Mouse (Mus musculus) lung, postnatal 0 days (tissue): ENCODE measurements around the gene Strn3. TPM values are rescaled to one million over a fixed set of nuclear protein-coding genes. Genes with fewer than 3 reads are reported as not detected.
"Not testable (repeated sequence)": the region's sequence is repeated elsewhere in the genome, so short reads cannot be mapped to it uniquely, and the experiment has no call there.

Experiments used
- ATAC-seq: fragments of 200-750 bp; cut with Nextera tagmentation; 2 replicates; pipeline ENCODE4 v1.8.0; 2017; ENCODE audit warnings: moderate library complexity
- DNase-seq: peaks from one replicate; pipeline ENCODE4 v3.0.0-alpha.2; 2016; ENCODE audit warnings: low spot score
- H3K27ac ChIP-seq: fragments of 300-500 bp; sonication (generic); 2 replicates; pipeline ENCODE4 v1.5.1; 2014; ENCODE audit warnings: antibody characterized with exemption, mild to moderate bottlenecking, low read length, mixed read lengths
- H3K27me3 ChIP-seq: fragments of 300-500 bp; sonication (generic); replicated peaks from 2 replicates; pipeline ENCODE4 v1.6.1; 2014; ENCODE audit warnings: low read length, mixed read lengths; ENCODE audit not compliant: insufficient read depth
- H3K36me3 ChIP-seq: fragments of 300-500 bp; sonication (generic); 2 replicates; pipeline ENCODE4 v1.6.1; 2014; ENCODE audit warnings: low read length, mixed read lengths; ENCODE audit not compliant: insufficient read depth
- H3K4me1 ChIP-seq: fragments of 300-500 bp; sonication (generic); 2 replicates; pipeline ENCODE4 v1.6.1; 2014; ENCODE audit warnings: antibody characterized with exemption, low read depth, low read length, mixed read lengths; ENCODE audit not compliant: insufficient read depth
- H3K4me2 ChIP-seq: fragments of 300-500 bp; sonication (generic); replicated peaks from 2 replicates; pipeline ENCODE4 v1.6.1; 2014; ENCODE audit warnings: low read depth, mild to moderate bottlenecking, low read length, moderate library complexity, mixed read lengths
- H3K4me3 ChIP-seq: fragments of 300-500 bp; sonication (generic); 2 replicates; pipeline ENCODE4 v1.5.1; 2014; ENCODE audit warnings: low read depth, low read length
- H3K9ac ChIP-seq: fragments of 300-500 bp; sonication (generic); replicated peaks from 2 replicates; pipeline ENCODE4 v1.6.1; 2014; ENCODE audit warnings: low read depth, mild to moderate bottlenecking
- H3K9me3 ChIP-seq: fragments of 300-500 bp; sonication (generic); 2 replicates; pipeline ENCODE4 v1.6.1; 2016; ENCODE audit warnings: low read length, mixed read lengths
- CTCF ChIP-seq: IDR thresholded peaks from 2 replicates; pipeline ENCODE4 v1.5.1; 2016; ENCODE audit warnings: antibody characterized with exemption, mild to moderate bottlenecking
- EP300 ChIP-seq: IDR thresholded peaks from 2 replicates; pipeline ENCODE4 v1.6.1; 2016; ENCODE audit warnings: antibody characterized with exemption, mild to moderate bottlenecking, control low read depth
- WGBS: fragments of 180-500 bp; shearing (Covaris S2); extraction: QIAGEN DNeasy Blood & Tissue Kit; methylation state at CpG from one replicate; pipeline ENCODE4 v1.1.7; 2014; 5-methylcytosine and 5-hydroxymethylcytosine counted together
- polyA plus RNA-seq: library from polyadenylated mRNA; unstranded; fragments of >200 nt; fragmentation: Nextera tagmentation; extraction: Ambion mirVana; gene quantifications from 2 replicates; pipeline ENCODE4 v1.2.1, GENCODE M21; 2015

The Strn3 gene
- polyA plus RNA-seq, 1 experiment from 2014 or later: 34.2 TPM

DNA sequence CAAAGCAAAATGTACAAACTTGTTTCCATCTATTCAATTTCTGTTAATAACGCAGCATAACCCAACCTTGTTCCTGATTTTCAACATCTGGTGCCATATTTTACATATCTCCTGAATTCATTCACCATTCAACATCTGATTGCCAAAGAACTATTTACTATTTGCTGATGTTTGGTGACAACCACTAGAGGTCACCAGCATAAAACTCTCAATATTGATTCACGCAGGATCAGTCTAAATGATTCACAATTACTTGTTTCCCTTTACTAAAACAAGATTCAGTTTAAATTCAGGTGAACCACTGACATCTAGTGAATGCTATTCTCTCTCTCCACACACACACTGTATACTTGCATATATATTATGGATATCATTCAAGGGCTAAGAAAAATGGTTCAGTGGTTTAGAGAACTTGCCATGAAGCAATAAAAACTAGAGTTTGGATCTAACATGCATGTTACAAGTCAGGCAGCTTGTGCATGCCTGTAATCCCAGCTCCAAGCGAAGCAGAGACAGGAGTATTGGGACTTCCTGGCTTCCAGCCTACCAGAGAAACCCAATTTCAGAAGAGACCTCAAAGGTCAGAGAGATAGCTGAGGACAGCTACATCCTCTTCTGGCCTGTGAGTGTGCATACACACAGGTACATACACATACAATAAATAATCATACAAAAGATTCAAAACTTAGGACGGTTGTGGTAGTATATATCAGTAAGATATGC is 24.8 kb downstream of the Strn3 start:
- WGBS: 61% methylated on average over 4 of the region's 4 CpGs
- H3K9ac ChIP-seq: no peak overlapping the region
- peaks cover 2% of the 10 kb centered on the region for H3K4me1 ChIP-seq
- H3K9me3 ChIP-seq: no peaks in the 10 kb centered on the region
- TF ChIP-seq CTCF (peak; percentile 70), EP300 (no peak)
- no peak overlapping the region for H3K4me3 ChIP-seq
- H3K27ac ChIP-seq: no peak overlapping the region
- no peak overlapping the region for H3K4me2 ChIP-seq
- no peaks in the 10 kb centered on the region for H3K27me3 ChIP-seq
- H3K36me3 ChIP-seq: no peaks in the 10 kb centered on the region
- DNase-seq: peak; percentile 58
- no peak for ATAC-seq

DNA sequence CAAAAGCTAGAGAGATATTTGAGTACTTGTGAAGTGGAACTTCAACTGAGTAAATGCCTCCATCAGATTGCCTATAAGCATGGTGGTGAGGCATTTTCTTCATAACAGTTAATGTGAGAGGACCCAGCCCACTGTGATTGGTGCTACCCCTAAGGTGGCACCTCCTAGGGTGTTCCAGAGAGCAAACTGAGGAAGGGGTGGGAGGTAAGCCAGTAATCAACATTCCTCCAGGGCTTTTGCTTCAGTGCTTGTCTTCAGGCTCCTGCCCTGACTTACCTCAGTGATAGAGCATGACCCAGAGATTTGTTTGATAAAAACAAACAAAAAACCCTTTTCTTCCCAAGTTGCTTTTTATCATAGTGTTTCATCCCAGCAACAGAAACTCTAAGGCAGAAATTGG is 27.8 kb downstream of the Strn3 start:
- no peak overlapping the region for H3K4me2 ChIP-seq
- peaks cover 2% of the 10 kb centered on the region for H3K4me1 ChIP-seq
- no peak overlapping the region for H3K9ac ChIP-seq
- H3K27me3 ChIP-seq: no peaks in the 10 kb centered on the region
- no peak for TF ChIP-seq EP300
- H3K36me3 ChIP-seq: no peaks in the 10 kb centered on the region
- DNase-seq (no peak), ATAC-seq (no peak)
- no peaks in the 10 kb centered on the region for H3K9me3 ChIP-seq
- H3K27ac ChIP-seq: no peak overlapping the region
- no peak overlapping the region for H3K4me3 ChIP-seq

DNA sequence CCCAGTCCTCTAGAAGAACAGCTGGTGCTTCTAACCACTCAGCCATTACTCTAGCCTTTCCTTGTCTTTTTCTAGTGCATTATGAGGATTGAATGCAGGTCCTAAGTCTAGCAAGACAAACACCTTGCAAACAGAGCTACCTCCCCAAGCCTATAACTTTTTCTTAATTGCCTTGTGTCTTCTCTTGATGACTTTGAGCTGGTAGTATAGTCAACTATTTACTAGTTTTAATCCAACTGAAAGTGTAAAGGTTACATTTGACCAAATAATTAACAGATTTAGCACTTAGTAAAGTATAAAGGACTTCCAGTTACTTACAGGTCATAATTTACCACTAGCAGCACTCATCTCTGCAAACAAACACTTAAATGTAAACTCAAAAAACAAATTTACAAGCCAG is 28.7 kb downstream of the Strn3 start:
- Histone ChIP-seq H3K36me3 (no peaks in the 10 kb centered on the region), H3K4me2 (no peak overlapping the region), H3K9ac (no peak overlapping the region), H3K9me3 (no peaks in the 10 kb centered on the region), H3K4me3 (no peak overlapping the region), H3K27me3 (no peaks in the 10 kb centered on the region), H3K4me1 (peaks cover 2% of the 10 kb centered on the region), H3K27ac (no peak overlapping the region)
- ATAC-seq (no peak), DNase-seq (no peak)
- TF ChIP-seq CTCF (no peak), EP300 (no peak)

DNA sequence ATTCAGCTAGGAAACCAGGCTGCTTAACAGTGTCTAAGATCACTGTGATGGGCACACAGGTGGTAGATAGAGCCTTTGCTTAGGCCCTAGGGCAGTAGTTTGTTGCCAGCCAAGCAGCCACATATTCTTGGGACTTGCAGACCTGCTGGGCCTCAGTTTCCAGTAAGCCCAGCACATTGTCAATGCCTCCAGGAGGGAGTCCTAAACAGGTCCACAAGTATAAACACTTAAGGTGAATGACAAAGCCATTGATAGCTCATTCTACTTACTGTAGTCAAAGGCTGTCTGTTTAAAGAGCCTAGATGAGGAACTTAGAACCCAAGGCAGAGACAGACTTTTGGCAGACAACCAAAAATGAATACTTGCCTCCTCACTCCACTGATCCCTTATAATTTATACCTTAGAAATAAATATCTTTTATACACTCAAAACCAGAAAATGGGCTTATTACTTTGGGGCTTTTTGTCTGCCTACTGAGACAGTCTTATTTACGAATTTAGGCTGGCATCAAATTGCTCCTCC is 35.7 kb downstream of the Strn3 start:
- TF ChIP-seq EP300: no peak
- TF ChIP-seq CTCF: no peak
- no peaks in the 10 kb centered on the region for H3K4me1 ChIP-seq
- 80% methylated on average over 1 of the region's 1 CpGs for WGBS
- H3K4me2 ChIP-seq: no peak overlapping the region
- no peak overlapping the region for H3K27ac ChIP-seq
- no peaks in the 10 kb centered on the region for H3K27me3 ChIP-seq
- DNase-seq (no peak), ATAC-seq (no peak)
- 0 out of 2 replicates have a peak, but pooled peaks cover 4% of the 10 kb centered on the region for H3K36me3 ChIP-seq
- H3K9me3 ChIP-seq: no peaks in the 10 kb centered on the region
- H3K9ac ChIP-seq: no peak overlapping the region
- H3K4me3 ChIP-seq: no peak overlapping the region

DNA sequence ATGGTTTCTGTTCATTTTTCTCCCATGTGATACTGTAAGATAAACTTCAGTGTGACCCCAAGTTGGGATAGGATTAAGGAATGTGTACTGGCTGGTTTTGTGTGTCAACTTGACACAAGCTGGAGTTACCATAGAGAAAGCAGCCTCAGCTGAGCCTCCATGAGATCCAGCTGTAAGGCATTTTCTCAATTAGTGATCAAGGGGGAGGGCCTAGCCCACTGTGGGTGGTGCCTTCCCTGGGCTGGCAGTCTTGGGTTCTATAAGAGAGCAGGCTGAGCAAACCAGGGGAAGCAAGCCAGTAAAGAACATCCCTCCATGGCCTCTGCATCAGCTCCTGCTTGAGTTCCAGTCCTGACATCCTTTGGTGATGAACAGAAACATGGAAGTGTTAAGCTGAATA is 42.3 kb downstream of the Strn3 start:
- H3K4me1 ChIP-seq, H3K9me3 ChIP-seq, ATAC-seq, H3K4me2 ChIP-seq, H3K4me3 ChIP-seq, H3K27me3 ChIP-seq, H3K27ac ChIP-seq, DNase-seq, H3K9ac ChIP-seq: not testable (repeated sequence)
- H3K36me3 ChIP-seq: peaks cover 18% of the 10 kb centered on the region; the same call in 1 of the 2 replicates

DNA sequence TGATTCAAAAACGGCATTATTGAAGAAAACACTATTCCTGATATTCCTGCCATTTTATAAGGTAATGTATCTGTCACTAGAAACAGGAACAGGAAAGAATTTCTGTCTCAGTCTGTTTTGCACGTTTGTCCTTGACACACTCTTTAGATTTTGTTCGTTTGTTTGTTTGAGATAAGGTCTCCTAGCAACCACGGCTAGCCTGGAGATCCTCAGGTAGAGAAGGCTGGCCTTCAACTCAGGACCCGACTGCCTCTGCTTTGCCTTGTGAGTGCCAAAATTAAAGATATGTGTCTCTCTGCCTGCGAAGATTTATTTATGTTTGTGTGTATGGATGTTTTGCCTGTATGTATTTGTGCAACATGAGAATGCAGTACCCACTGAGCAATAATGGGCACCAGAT is 49.8 kb downstream of the Strn3 start:
- 19% methylated on average over 6 of the region's 6 CpGs for WGBS
- DNase-seq (peak; percentile 16), ATAC-seq (no peak; the same call in 1 of the 2 replicates)
- H3K9me3 ChIP-seq: no peaks in the 10 kb centered on the region
- no peak overlapping the region for H3K9ac ChIP-seq
- no peak overlapping the region for H3K4me2 ChIP-seq
- no peaks in the 10 kb centered on the region for H3K27me3 ChIP-seq
- H3K4me1 ChIP-seq: no peaks in the 10 kb centered on the region
- no peak overlapping the region for H3K27ac ChIP-seq
- no peak overlapping the region for H3K4me3 ChIP-seq
- H3K36me3 ChIP-seq: no peaks in the 10 kb centered on the region
- TF ChIP-seq EP300 (no peak), CTCF (no peak)
